Mouse (Mus musculus): Measurements from ENCODE around the gene Acpp.
"Not testable (repeated sequence)": the region's sequence is repeated elsewhere in the genome, so short reads cannot be mapped to it uniquely, and the experiment has no call there.

Gene Acpp

DNA sequence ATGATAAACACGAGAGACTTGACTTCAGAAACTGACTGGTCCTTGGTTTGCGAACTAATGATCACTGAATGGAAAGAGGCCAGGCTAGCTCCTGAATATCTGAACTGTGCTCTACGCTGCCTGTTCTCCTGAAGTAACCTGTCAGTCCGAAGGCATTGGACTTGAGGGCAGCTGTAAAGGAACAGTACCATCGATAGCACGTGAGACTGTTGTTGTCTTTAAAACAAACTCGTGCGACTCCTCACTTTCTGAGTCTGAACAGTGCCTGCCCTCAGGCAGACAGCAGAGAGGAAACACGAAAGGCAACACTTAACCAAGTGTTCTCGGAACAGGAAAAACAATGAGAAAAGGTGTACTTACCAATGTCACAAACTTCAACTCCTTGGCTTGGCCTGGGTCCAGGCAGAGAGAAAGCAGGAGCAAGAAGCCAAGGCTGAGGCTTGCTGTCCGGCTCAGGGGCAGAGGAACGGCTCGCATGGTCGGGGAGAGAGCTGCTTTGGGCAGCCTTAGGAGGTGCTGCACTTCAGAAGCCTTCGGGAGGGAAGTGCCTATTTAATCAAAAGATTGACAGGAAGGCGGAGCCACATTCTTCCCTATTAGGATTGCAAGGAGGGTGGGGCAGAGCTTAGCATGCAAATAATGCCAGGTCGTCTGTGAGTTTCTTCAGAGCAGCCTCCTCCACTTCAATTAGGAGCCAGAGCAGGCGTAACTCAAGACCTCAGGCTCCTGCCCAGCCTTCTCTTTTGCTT is at the start of gene Acpp:
Gene Acpp (minus strand): TSS at position 566 of the 749 bp plus-strand sequence.
- peak; percentile 74 for DNase-seq

DNA sequence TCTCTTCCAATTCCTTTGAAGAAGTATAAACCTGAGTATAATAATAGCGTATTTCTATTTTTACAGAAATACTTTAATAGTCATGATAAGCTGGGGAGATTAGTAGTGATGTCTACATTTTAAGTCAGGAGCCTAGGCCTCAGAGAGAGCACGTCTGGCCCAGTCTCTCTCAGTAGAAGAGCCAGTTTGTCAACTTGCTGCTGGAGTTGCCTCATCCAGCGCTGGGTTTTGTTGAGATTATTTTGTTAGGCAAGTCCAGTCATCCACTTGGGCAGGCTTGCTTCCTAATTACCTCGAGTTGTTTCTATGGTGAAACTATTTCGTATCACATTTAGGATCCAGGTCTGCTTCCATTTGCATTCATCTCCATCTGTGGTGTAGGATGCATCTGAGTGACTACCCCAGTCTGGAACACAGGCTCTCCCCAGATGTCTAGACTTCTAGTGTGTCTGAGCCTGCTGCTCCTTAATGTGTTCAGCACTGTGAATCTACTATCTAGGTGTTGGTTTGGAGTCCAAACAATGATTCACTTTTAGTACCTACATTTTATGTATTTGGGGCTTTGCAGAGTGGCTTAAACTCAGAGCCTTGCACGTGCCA is 45.1 kb upstream of the Acpp start:
- DNase-seq, result no peak

DNA sequence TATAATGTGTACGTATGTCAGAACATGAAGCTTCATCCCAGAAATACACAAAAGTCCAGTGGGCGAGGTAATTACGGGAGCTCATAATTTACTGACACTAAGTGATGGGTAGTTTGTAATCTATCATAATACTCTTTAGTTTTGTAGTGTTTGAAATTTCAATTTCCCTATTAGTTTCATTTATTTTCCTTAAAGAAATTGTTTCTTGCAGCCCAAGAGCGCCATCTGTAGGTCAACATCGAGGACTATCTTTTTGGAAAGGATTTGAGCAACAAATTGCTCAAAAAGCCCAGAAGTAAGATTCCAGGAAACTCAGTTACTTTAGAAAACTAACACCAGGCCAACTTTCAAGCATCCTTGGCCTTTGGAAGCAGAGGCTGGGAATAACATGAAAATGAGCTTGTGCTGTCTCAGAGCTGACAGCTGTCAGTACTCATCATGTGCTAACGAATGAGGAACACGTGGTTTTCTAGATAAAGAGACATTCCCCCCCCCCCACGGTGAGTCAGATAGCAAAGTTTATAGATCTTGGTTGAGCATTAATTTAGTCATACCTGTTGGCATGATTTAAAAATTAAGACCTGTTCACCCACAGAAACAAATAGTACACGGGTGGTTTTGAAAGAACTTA is 42.1 kb upstream of the Acpp start:
- DNase-seq, result peak; percentile 68

DNA sequence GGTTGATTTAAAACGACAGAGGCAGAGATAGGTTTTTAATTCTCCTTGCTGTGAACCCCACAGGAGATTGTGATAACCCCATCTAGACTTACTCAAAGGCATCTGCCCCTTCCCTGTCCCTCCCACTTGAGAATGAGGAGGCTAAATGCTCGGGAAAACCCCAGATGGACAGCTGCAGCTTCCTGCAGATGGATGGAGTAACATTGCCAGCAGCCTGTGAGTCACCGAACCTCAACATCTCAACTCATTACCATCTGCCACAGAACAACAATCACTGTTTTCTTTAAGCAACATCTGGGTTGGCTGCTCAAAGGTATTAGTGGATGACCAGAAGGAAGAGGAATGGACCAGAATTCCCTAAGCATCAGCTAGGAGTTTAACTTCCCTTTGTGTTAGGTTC is 38.0 kb upstream of the Acpp start:
- DNase-seq, result no peak

DNA sequence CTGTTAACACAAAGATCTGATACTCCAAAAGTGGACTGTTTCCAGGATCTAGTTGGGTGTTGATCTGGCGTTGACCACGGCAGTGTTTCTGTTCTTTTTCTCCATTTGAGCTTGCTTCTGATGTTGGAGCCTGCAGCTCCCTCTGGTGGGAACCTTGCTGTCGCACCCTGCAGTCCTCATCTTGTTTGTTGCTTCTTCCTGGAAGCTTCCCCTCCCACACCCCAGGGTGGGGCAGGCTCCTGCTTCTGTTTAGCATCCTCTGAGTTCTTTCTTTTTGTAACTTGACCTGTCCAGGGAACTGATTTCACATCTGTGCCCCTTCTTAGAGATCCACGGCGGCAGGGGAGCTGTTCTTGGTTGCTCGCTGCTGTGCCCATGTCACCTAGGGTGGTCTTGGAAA is 35.7 kb upstream of the Acpp start:
- DNase-seq, result peak; percentile 47

DNA sequence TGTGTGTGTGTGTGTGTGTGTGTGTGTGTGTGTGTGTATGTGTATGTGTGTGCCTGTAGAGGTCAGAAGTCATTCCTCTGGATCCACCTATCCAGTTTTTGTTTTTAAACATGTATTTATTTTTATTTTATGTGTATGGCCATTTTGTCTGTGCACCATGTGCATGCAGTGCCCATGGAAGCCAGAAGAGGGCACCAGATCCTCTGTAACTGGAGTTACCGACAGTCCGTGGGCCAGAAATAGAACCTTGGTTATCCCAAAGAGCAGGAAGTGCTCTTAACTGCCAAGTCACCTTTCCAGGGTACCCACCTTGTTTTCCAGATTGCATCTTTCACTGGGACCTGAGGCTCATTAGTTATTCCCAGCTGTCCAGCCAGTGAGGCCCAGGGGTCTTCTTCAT is 29.4 kb upstream of the Acpp start:
- no peak for DNase-seq

DNA sequence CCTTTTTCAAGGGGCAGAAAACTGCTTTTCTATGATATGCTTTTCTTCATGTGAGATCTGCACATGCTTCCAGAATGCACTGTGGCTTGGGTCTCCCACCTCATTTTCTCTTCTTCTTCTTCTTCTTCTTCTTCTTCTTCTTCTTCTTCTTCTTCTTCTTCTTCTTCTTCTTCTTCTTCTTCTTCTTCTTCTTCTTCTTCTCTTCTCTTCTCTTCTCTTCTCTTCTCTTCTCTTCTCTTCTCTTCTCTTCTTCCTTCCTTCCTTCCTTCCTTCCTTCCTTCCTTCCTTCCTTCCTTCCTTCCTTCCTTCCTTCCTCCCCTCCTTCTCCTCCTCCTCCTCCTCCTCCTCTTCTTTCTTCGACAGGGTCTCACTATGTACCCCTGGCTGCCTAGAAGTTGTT is 24.4 kb upstream of the Acpp start:
- DNase-seq, result not testable (repeated sequence)

DNA sequence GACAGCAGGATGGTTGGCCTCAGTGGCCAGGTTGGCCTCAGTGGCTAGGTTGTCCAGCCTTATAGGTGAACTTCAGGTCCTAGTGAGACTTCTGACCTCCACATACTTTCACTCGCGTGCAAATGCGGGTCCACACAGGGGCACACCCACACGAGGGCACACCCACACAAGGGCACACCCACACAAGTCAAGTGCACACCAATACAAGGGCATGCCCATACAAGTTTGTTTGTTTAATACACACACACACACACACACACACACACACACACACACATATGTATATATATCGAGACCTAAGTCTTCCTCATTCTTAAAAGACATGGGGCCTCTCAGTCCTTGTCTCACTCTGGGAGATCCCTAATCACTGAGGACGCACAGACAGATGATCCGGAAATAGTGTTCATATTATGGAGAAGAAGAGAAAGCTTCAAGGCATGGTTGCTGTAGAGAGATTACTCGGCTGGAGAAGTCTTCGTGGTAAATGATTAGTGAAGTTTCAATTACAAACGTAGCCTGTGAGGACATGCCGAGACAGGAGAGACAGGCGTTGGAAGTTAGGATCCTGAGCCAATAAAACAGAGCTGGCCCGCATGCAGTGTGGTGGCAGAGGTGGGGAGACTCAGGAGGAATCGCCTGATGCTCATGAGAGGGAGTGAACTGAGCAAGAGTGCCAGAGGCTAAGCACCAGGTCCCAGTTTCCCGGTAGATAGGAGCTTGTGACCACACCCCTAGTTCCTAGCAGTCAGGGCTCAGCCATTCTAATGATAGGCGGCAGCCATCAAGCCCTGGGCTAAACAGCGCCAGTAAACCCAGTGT is 23.7 kb upstream of the Acpp start:
- no peak for DNase-seq

DNA sequence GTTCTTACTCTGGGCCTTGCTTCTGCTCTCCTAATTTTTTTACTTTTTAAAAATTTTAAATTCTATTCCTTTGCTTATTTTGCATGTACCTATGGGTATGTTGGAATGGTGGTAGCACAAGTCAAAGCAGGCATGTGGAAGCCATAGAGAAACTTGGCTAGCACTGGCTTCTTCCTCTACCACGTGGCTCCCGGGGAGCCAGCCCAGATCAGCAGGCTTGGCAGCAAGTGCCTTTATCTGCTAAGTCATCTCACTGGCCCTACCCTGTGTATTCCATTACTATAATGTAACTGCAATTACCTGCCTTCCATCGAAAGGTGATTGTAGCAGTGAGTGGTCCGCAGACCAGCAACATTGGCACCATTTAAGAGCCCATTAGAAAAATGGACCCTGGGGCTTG is 22.8 kb upstream of the Acpp start:
- no peak for DNase-seq

DNA sequence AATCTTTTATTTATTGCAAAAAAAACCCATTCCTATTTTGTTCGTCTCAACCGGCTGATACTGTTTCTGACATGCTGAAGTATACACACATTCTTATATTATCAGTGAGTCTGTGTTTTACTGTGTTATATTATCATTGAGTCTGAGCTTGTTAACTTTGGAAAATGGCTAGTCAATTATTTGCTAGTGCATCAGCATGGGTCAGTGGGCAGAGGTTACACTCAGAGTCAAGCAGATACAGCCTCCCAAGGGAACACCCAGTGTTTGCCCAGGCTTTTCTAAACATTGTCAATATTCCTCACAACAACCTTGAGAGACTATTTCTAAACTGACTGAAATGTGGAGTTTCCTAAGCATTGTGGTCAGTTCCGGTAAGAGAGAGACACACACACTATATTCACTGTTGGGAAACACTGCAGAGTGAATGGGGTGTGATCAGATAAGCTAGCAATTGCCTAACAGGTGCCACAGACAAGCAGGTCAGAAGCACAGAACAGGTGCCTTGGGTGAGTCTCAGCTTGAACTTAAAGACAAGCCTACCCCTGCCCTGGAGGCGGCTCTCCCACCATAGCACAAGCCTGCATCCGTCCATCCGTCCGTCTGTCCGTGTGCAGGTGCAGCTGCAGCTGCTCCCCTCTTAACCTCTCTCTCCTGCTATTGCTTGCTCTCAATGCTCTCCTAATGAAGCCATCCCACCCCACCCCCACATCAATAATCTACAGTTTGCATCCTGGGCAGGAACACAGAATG is 18.1 kb upstream of the Acpp start:
- DNase-seq, result no peak

DNA sequence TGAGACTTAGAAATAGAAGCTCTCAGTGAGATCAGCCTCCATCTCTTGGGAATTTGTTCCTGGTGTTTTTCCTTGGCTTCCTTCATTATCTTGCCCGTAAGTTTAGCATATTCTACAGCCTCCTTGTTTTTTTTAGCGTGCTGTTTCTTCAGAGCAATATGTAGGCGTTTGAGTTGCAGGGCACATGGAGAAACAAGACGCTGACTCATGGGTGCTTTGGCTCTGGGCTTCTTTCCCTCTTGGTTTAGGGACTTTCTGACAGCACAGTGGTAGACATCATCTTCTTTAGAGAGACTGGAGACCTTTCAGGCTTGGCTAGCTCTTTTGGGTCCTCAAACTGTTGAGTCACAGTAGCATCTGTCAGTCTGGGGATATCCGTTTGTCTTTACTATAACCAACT is 6.6 kb upstream of the Acpp start:
- no peak for DNase-seq

DNA sequence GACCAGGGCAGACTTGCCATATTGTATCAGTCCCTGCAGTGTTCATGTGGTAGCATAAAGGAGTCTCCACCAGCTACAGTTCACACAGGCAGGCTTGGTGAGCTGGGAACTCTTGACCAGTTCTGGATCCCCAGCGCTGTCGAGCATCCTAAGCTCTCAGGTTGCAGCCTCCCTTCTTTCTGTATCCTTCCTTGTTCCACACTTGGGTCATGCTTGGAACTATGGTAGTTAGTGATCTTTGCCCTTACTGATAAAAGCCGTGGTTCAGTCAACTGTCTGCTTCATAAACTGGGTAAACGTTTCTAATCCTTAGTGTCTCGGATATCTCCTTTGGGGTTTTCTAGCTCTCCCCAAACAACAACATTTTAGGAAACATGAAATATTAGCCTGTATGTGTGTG is 1.9 kb upstream of the Acpp start:
- DNase-seq, result no peak

DNA sequence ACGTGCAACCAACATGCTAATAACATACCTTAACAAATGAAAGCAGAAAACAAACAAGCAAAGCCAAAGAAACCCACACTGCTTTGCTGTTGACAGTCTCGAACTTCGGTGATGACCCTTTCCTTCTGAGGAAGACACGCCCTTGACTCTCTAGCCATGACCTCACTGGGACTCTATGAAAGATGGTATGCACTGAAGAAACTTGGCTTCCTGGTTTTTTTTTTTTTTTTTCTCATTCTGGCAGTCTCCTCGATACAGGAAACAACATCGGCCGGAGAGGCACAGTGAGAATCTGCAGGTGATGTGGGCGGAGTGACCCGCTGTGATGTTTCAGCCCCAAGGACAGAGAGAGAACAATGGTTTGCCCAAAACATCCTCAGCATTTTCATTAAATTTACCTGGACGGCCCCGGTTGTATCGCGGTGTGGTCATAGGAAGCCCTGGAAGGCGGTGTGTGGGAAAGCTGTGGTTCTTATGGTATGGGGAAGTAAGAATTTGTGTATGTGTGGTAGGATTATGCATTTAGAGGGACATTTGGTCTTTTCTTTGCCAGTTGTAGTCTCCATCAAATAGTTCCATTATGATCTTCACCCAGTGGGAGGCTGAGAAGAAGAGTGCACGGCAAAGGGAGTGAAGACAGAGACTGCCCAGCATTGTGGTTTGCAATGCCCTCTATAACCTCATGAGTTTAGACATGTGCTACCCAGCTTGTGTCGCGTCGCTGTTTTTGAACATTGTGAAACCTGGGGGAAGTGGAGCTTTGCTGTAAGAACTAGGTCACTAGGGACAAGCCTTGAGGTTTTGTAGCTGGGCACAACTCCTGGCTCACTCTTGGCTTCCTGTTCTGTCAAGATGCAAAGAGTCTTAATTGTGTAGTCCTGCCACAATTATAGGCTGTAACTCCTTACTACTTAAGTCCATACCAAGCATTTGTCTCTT is 1.2 kb upstream of the Acpp start:
- no peak for DNase-seq

DNA sequence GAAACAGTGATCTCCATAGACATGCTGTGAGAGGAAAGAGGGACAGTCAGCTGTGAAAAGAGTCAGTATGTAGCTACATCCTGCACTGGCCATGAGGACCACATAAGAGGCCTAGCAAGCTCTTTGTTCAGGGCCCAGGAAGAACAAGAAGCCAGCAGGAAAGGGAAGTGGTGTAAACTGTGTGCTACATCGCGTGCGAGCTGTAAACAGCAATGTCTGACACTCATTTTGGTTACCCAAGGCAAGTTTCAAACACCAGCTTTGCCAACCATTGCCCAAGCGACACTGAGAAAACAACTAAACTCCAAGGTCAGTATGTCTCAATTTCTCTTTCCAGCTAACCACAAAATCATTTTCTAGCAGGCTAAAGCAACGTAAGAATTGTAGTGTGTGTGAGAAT is 6.2 kb downstream of the Acpp start:
- no peak for DNase-seq

DNA sequence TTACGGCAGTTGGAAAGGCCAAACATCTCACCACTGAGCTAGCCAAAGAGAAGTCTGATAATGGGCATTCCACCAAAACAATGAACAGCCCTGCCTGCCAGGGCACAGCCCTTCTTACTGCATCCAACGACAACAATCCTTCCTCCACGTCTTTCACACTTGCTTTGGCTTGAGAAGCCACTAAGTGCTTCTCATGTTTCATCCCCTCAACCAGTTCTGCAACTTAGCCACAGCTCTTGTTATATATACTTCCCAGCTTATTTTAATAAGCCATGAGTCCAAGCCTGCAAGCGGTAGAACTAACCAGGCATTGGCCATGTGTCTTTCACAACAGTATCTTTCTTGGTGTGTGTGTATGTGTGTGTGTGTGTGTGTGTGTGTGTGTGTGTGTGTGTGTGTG is 8.9 kb downstream of the Acpp start:
- no peak for DNase-seq

DNA sequence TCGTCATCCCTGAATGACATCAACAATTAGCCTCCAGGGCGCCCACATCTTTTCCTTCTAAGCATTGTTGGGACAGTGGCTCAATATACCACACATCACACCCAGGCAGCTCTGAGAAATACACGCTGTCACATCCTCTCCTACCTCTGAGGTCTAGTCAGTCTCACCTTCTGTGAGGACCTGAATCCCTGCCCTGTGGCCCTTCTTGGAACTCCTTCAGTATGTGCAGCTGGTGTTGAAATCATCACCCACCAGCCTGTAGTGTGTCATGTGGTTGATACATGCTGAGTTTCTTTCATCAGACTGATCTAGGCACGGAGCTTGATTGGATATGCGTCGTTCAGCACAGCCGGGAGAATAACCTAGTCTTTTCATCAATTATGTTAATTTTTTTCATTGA is 16.0 kb downstream of the Acpp start:
- no peak for DNase-seq

DNA sequence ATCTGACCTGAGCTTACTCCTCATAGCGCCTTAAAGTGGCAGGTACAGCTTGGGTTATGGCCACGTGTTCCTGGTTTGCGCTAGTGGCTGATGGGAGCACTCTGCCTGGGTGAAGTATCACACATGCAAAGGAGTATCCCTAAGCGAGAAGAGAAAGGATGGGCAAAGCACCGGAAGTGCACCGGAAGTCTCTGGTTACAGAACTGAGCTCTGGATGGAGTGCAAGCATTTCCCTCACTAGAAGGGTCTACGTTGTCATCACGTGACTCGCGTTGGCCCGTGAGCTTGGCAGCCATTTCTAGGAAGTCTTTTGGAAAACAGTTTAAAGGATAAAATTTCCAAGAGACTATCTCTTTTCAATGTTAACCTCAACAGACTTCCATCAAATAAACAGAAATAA is 21.2 kb downstream of the Acpp start:
- DNase-seq, result no peak

DNA sequence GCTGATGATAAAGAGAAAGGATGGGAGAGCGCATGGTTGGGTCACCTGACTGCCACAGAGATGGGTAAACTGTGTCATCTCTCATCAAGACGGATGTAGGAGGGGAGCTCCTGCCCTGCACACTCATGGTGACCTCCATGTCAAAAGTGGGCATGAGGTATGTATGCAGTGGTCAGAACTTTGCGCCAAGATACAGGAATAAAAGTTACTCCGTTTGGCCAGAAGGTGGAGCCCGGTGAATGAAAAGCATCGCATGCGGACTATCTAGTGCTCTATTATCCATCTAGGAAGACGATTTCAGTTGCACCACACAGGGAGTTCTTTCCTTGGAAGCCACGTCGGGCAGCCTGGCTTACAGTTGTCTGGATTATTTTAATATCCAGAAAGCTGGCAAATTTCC is 22.0 kb downstream of the Acpp start:
- peak; percentile 73 for DNase-seq

DNA sequence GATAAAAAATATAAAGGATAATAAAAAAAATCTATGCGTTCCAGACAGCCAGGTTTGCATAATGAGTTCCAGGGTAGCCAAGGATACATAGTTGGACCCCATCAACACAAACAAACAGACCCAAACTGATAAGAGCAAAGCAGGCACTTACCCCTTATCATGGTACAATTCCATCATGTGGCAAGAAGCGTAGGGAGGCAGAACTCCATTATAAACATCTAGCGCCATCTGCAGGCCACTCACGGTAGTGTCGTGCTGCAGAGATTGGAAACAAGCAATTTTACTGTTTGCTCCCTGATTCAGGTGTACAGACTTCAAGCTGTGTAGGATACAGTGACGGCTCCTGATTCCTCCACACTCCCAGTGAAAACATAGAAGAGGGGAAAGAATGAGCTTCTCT is 30.8 kb downstream of the Acpp start:
- peak; percentile 81 for DNase-seq

DNA sequence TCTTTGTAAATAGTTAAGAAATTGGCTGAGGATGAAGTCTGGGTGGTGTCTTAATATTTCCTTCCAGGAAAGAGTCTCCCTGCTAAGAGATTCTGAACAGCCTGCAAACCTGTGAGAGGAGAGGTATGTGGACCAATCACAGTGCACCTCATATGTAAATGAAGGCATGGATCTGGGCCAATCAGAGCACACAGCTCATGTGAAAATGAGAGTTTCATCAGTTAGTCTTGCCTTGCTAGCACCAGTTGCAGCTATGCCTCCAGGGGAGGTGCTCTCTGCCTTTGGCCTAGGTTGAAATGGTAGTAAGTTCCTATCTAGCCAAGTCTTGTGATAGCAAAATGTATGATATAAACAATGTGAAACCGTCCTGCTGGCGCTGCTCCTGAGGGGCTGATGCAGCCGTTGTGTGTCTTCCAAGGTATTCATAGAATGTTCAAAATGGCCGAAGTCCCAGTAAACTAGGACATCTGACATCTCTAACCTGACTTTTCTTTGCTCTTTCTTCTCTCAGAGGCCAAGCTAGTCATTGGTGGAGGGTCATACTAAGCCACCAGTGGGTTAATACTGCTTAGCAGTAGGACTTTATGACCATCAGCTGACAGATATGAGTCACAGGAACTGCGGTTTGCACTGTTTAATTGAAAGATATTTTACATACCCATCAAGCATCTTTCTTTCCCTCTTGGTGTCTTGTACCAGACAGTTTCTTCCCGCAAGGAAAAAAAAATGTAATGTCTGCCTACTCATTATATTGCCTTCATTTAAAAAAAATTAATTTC is 32.0 kb downstream of the Acpp start:
- DNase-seq, result no peak

DNA sequence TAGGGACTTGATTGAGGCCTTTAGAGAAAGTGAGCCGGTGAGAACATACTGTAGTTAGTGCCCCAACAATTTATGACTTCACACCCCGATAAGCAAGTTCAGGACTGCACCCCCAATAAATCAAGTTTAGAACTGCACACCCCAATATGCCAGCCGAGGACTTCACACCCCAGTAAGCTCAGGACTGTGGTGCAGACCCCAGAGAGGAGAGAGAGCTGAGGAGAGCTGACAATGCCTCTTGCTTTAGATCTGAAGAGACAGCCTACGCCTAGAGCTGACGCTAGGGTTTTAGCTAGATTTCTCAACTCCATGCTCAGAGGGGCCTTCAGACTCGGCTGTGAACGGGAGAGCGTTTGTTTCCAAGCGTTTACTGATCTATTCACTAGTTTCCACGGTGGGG is 32.7 kb downstream of the Acpp start:
- no peak for DNase-seq
